Mouse (Mus musculus) thymus, adult 2 months (tissue): ENCODE results near the gene Tbx6.

Experiments
- CTCF ChIP-seq: fragments of 200-500 bp; IDR thresholded peaks from 2 replicates; pipeline ENCODE4 v1.5.1; 2012; ENCODE audit warnings: mild to moderate bottlenecking, control low read depth, low read length, moderate library complexity, borderline replicate concordance; ENCODE audit not compliant: control insufficient read depth, poor library complexity, insufficient read depth; ENCODE audit errors: extremely low read depth
- POLR2A ChIP-seq: fragments of 200-500 bp; IDR thresholded peaks from 2 replicates; pipeline ENCODE4 v1.6.1; 2012; ENCODE audit warnings: mild to moderate bottlenecking, low read length, control low read depth, moderate library complexity; ENCODE audit not compliant: control insufficient read depth, poor library complexity, insufficient read depth; ENCODE audit errors: extremely low read depth

DNA sequence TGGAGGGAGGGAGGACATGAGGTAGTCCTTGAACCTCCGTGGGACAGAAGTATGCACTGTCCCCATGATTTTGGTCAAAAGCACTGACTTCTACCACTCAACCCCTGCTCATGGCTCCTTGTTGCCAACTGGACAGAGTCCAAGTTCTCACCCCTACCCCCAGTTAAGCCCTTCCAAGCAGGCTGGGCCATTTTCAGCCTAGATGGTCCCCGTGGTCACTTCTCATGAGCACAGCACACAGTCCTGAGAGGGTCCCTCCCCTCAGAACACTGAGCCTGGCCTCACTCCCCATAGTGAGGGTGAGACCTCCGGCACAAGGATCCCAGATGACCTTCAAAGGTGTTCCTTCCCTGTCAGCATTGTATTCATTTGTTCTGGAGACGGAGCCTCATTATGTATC is 7.9 kb downstream of the Tbx6 start:
- no peak for TF ChIP-seq CTCF
- TF ChIP-seq POLR2A: no peak
